Mouse (Mus musculus) embryonic fibroblast, embryonic 13.5 days (primary cell): ENCODE data around the gene Elfn1.

Source experiments
- CTCF ChIP-seq: IDR thresholded peaks from 2 replicates; pipeline ENCODE4 v1.5.1; 2011; ENCODE audit warnings: mild to moderate bottlenecking, control low read depth, low read length, moderate library complexity, borderline replicate concordance; ENCODE audit not compliant: insufficient read depth
- POLR2A ChIP-seq: IDR thresholded peaks from 2 replicates; pipeline ENCODE4 v1.6.1; 2011; ENCODE audit warnings: low read depth, mild to moderate bottlenecking, control low read depth, low read length, moderate library complexity

- TF ChIP-seq CTCF: no peak
- TF ChIP-seq POLR2A: no peak
Observed at GRCm38 (mm10) chr5:139881161-139881560, 26.6 kb upstream of the Elfn1 start.
